Mouse (Mus musculus) B cell, adult 2 months (primary cell): ENCODE measurements around the gene Rgs11.

Experiments used
- DNase-seq, 2 experiments: peaks; one replicate each; pipeline ENCODE4 v3.0.0; 2022

Rgs11 gene

GRCm38 (mm10) chr17:26232863-26233262 lies 30.1 kb downstream of the Rgs11 start:
- peak; percentile 25 to 30 for DNase-seq

DNA sequence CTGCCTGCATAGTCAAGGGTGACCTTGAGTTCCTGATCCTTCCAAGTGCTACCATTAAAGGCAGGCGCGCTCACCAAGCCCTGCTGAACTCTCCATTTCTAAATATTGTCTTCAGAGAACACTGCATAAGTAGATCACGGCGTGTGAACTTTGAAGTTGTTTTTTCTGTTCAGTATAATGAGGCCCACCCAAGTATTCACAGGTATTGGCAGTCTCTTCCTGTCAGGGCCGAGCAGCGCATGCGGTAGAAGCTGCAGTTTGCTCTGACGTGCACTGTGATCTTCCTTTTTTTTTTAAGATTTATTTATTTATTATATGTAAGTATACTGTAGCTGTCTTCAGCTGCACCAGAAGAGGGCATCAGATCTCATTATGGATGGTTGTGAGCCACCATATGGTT lies 31.6 kb downstream of the Rgs11 start:
- DNase-seq, result no peak

- no peak for DNase-seq
These were observed 32.5 kb downstream of the Rgs11 start for GRCm38 (mm10) chr17:26235077-26235815.

DNA sequence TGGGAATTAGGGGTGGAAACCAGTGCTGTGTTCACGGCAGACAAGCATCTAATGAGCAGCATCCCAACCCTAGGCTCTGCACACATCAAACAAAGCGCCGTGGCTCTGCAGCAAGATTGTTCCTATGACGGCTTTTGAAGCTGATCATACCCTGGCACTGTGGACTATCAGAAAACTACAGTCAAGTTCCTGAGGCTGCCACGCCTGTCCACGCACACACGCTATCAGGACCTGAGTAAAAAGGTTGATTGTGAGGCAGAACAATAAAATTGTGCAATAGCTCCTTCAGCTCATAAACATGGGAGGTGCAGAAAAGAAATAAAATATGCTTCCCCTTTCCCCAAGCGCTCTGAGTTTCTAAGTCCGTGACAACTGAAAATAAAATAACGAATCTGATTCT lies 34.9 kb downstream of the Rgs11 start:
- DNase-seq, result no peak

GRCm38 (mm10) chr17:26239551-26239950 lies 36.8 kb downstream of the Rgs11 start:
- no peak for DNase-seq

GRCm38 (mm10) chr17:26240120-26240790 lies 37.5 kb downstream of the Rgs11 start:
- no peak for DNase-seq

DNA sequence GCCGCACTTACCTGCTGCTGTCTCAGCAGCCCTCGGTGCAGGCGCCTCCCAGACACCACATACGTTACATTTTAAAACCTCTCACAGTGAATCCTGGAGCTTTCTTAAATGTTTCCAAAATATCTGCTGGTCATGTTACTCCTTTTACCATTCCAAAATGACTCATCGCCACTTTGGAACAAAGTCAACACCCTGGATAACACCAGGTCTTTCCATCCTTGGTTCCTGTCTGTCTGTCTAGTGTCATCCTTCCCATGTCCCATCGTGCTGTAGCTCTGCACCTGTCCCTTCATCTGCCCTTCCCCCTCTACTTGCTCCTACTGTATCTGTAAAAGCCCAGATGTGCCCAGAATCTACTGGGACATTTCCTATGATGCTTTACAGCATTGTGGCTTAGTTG lies 38.2 kb downstream of the Rgs11 start:
- DNase-seq, result no peak

GRCm38 (mm10) chr17:26243471-26244100 lies 40.8 kb downstream of the Rgs11 start:
- peak; percentile 80 to 81 for DNase-seq

- peak; percentile 93 for DNase-seq
These were observed 41.5 kb downstream of the Rgs11 start, which contains the start of gene Fam234a for GRCm38 (mm10) chr17:26244101-26244841. Gene Fam234a, minus strand, starts transcription at chr17:26244242.

- peak in 1 of 2 experiments; percentile 4 for DNase-seq
These were observed 49.3 kb downstream of the Rgs11 start for GRCm38 (mm10) chr17:26251886-26252538.

DNA sequence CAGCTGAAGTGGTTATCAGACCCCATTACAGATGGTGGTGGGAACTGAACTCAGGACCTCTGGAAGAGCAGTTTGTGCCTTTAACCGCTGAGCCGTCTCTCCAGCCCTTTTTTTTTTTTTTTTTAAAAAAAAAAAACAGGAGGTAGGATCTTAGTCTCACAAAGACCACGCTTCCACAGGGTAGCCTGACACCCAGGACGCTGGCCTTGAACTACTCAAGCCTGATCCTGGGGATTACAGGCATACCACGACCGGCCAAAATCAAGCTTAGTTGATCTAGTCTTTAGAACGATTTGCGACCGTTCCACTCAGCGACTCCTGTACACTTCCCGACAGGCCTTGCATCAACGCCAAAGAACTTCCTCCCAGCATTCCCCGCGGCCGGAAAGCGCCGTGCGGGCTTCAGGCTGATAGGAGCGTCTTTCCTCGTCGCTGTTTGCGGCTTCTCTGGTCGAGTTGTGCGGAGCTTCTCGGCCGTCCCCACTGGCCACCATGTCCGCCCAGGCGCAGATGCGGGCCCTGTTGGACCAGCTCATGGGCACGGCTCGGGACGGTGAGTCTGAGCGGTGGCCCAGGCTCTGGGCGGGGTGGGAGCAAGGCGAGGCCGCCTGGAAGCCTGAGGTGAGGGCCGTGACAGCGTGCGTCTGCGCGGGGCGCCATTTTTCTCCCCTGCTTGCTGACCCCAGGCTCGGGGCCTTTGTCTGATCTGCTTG lies 49.9 kb downstream of the Rgs11 start, which contains the start of gene Luc7l:
Gene Luc7l (plus strand): TSS at position 358 of the 713 bp plus-strand sequence.
- peak; percentile 91 for DNase-seq

DNA sequence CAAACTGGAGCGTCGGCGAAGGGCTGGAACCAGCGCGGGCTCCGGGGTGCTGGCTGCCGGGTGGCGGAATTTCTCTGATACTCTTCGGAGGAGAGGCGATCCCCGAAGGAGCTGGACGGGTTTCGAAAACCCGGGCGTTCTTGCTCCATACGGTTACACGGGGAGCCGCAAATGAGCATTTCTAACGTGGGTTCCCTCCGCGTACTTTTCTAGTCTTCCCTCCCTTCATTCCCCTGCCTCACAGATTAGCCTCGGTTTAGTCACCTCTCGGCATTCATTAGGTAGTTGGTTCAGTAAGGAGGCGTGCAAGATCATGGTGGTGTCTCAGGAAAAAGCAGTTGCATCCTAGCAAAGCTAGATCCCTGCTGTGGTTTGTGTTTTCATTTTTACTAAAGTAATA lies 50.6 kb downstream of the Rgs11 start:
- no peak for DNase-seq

GRCm38 (mm10) chr17:26255313-26255712 lies 52.6 kb downstream of the Rgs11 start:
- no peak for DNase-seq
